Mouse (Mus musculus): ENCODE data around the gene Dok1. TPM values are rescaled to one million over a fixed set of nuclear protein-coding genes. Genes with fewer than 3 reads are reported as not detected.

Gene Dok1
- polyA plus RNA-seq, 1 experiment from 2014 or later, result 2.1 TPM

DNA sequence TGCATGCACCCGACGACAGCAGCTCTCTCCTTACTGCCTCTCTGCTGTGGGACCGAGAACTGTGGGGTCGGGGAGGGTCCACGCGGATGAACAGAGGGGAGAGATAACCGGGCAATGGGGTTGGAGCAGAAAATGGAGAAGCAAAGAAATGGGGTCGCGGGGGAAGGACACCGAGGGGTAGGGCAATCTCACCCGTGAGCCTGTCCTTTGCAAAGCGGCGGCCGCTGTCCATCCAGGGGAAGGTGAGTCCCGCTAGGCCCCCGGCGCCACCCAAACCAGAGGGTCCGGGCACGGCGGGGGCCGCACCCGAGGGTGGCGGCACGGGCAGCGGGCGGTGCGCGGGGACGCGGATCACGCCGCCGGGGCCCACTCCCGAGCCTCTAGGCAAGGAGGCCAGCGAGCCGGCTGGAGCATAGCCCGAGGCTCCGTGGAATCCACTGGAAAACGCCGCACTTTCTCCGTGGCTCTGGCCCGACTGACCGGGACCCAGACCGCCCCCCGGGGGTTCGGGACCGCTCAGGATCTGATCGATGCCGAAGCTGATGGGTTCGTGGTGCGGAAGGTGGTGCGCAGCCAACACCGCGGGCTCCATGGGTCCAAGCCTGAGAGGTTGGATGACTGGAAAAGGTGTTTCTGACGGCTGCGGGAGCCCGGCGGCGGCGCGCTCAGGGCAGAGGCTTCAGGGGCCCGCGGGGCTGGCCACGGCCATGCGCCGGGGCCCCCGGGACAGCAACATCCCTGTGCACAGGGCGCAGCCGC is 36.4 kb upstream of the Dok1 start:
- H3K4me2 ChIP-seq (ENCODE audit: low read length), result no peak overlapping the region
- peaks cover 79% of the 10 kb centered on the region for H3K27me3 ChIP-seq (replicated peaks; ENCODE audit: control insufficient read depth, insufficient read depth, low read length)
- H3K36me3 ChIP-seq (ENCODE audit: control insufficient read depth, insufficient read depth), result no peaks in the 10 kb centered on the region
- peaks cover 18% of the 10 kb centered on the region for H3K4me1 ChIP-seq (replicated peaks; ENCODE audit: control insufficient read depth, insufficient read depth, low read length)
- H3K9ac ChIP-seq (replicated peaks; ENCODE audit: low read depth, low read length), result no peak overlapping the region
- H3K27ac ChIP-seq (ENCODE audit: low read length), result no peak overlapping the region
- no peak overlapping the region for H3K4me3 ChIP-seq (replicated peaks; ENCODE audit: low read length)
- no peaks in the 10 kb centered on the region for H3K9me3 ChIP-seq (ENCODE audit: control insufficient read depth, low read length)
- WGBS, result 1% methylated on average over 67 of the region's 69 CpGs
- peak; percentile 29 for ATAC-seq

DNA sequence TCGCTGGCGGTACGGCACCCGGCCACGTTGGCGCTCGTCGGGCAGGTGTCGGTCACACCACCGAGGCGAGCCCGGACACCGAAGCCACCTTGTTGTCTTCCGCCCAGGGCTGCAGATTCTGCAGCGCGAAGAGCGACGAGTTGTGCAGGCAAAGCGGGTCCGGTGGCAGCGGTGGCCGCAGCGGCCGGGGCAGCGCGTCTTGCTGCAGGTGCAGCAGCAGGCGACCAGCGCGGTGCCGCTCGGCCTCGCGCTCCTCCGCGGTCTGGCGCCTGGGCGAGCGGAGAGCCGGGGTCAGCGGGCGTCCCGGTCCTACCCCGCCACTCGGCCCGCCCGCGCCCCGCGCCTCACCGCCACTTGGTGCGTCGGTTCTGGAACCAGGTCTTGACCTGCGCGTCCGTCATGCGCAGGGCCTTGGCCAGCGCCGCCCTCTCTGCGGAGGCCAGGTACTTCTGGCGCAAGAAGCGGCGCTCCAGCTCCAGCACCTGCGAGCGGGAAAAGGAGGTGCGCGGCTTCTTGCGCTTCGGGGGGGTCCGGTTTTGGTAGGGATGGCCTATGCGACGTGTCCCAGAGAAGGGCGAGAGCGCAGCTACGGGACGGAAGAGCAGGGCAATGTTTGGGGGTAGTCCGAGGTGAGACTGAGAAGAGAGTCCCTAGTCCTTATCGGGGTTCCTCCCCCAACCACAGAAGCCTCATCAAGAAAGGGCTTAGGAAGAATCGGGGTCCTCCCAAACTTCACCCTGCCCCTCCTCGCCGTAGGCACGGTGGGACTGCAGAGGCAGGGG is 35.6 kb upstream of the Dok1 start:
- Histone ChIP-seq H3K9me3 (ENCODE audit: control insufficient read depth, low read length) (no peaks in the 10 kb centered on the region), H3K4me1 (replicated peaks; ENCODE audit: control insufficient read depth, insufficient read depth, low read length) (peaks cover 18% of the 10 kb centered on the region), H3K27ac (ENCODE audit: low read length) (no peak overlapping the region), H3K9ac (replicated peaks; ENCODE audit: low read depth, low read length) (no peak overlapping the region), H3K4me2 (ENCODE audit: low read length) (no peak overlapping the region), H3K4me3 (replicated peaks; ENCODE audit: low read length) (no peak overlapping the region), H3K27me3 (replicated peaks; ENCODE audit: control insufficient read depth, insufficient read depth, low read length) (peaks cover 80% of the 10 kb centered on the region), H3K36me3 (ENCODE audit: control insufficient read depth, insufficient read depth) (no peaks in the 10 kb centered on the region)
- no peak for ATAC-seq
- whole genome bisulfite sequencing, result under 1% methylated on average over 74 of the region's 81 CpGs

DNA sequence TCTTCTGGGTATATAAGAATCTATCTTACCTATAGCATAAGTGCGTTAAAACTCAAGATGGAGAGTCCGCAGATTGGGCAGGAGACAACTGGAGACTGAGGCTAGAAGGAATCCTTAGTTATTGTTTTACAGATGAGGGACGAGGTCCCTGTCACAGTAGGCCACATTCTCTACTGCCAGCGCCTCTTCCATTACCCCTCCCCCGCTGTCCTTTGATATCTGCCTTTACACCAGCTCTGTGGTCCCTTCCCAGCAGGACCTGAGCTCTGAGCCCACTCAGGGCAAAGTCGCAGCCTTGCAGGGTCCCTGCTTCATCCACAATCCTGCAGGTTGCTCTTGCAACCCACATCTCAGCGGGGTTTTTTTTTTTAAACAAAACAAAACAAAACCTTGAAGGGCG is 35.0 kb upstream of the Dok1 start:
- Histone ChIP-seq H3K4me3 (replicated peaks; ENCODE audit: low read length) (no peak overlapping the region), H3K4me2 (ENCODE audit: low read length) (no peak overlapping the region), H3K4me1 (replicated peaks; ENCODE audit: control insufficient read depth, insufficient read depth, low read length) (peaks cover 18% of the 10 kb centered on the region), H3K27me3 (replicated peaks; ENCODE audit: control insufficient read depth, insufficient read depth, low read length) (peaks cover 81% of the 10 kb centered on the region), H3K9ac (replicated peaks; ENCODE audit: low read depth, low read length) (no peak overlapping the region), H3K27ac (ENCODE audit: low read length) (no peak overlapping the region), H3K36me3 (ENCODE audit: control insufficient read depth, insufficient read depth) (no peaks in the 10 kb centered on the region), H3K9me3 (ENCODE audit: control insufficient read depth, low read length) (no peaks in the 10 kb centered on the region)
- ATAC-seq, result no peak
- WGBS, result 1% methylated on average over 8 of the region's 8 CpGs

DNA sequence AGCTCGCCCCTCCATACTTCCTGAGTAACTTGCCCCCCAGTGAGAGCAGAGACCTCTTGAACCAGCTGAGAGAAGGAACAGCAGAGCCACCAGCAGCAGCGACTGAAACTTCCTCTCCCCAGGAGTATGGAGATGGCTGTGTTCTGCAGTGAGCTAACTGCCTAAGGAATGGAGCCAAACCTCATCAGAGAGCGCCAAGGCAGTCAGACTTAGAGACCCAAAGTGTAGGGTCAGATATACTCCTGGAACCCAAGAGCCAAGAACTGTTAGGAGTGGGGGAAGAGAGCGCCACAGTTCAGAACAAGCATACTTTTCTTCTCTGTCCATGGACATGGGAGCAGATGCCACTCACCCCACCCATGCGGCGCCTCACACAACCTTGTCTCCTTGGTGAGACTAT is 33.2 kb upstream of the Dok1 start:
- Histone ChIP-seq H3K4me3 (replicated peaks; ENCODE audit: low read length) (no peak overlapping the region), H3K4me2 (ENCODE audit: low read length) (no peak overlapping the region), H3K9ac (replicated peaks; ENCODE audit: low read depth, low read length) (no peak overlapping the region), H3K36me3 (ENCODE audit: control insufficient read depth, insufficient read depth) (no peaks in the 10 kb centered on the region), H3K9me3 (ENCODE audit: control insufficient read depth, low read length) (no peaks in the 10 kb centered on the region), H3K27ac (ENCODE audit: low read length) (no peak overlapping the region), H3K27me3 (replicated peaks; ENCODE audit: control insufficient read depth, insufficient read depth, low read length) (peaks cover 82% of the 10 kb centered on the region), H3K4me1 (replicated peaks; ENCODE audit: control insufficient read depth, insufficient read depth, low read length) (peaks cover 18% of the 10 kb centered on the region)
- 24% methylated on average over 6 of the region's 6 CpGs for WGBS
- ATAC-seq, result no peak

DNA sequence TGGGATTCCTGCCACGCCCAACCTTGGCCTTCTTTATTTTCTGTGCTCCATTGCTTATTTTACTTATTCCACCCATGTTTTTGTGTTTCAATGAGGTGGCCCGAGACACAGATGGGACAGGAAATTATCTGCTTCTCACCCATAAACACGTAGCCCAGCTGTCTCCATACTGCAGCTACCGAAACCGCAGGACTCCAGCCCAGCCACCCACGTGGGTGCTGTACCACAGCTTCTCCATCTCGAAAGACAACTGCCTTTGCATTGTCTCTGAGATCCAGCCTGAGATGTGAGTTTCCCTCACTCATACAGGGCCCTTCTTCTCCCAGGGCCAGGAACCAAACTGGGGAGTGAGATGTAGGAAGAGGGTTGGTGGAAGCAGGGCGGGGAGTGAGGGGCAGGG is 32.7 kb upstream of the Dok1 start:
- Histone ChIP-seq H3K9ac (replicated peaks; ENCODE audit: low read depth, low read length) (no peak overlapping the region), H3K27me3 (replicated peaks; ENCODE audit: control insufficient read depth, insufficient read depth, low read length) (peaks cover 79% of the 10 kb centered on the region), H3K9me3 (ENCODE audit: control insufficient read depth, low read length) (no peaks in the 10 kb centered on the region), H3K4me1 (replicated peaks; ENCODE audit: control insufficient read depth, insufficient read depth, low read length) (peaks cover 14% of the 10 kb centered on the region), H3K4me3 (replicated peaks; ENCODE audit: low read length) (no peak overlapping the region), H3K27ac (ENCODE audit: low read length) (no peak overlapping the region), H3K4me2 (ENCODE audit: low read length) (no peak overlapping the region), H3K36me3 (ENCODE audit: control insufficient read depth, insufficient read depth) (no peaks in the 10 kb centered on the region)
- 29% methylated on average over 8 of the region's 8 CpGs for WGBS
- ATAC-seq, result no peak

DNA sequence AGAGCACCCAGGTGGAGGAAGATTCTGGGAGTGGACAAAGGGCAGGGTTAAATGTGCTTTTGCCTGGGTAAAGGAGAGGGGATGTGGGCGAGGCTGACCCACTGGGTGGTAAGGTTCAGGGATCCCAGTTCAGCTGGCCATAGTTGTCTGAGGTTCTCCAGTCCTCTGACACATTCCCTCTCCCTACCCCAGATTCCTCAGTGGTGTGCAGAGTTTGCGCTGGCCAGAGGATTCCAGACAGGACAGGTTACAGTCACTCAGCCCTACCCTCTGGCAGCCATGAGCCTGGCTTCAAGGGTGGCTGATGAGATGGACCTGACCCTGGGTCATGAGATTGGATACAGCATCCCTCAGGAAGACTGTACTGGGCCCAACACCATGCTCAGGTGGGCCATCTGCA is 25.5 kb upstream of the Dok1 start:
- 73% methylated on average over 2 of the region's 2 CpGs for WGBS
- Histone ChIP-seq H3K9me3 (ENCODE audit: control insufficient read depth, low read length) (no peaks in the 10 kb centered on the region), H3K27me3 (replicated peaks; ENCODE audit: control insufficient read depth, insufficient read depth, low read length) (peaks cover 27% of the 10 kb centered on the region), H3K4me1 (replicated peaks; ENCODE audit: control insufficient read depth, insufficient read depth, low read length) (peaks cover 10% of the 10 kb centered on the region), H3K9ac (replicated peaks; ENCODE audit: low read depth, low read length) (no peak overlapping the region), H3K4me3 (replicated peaks; ENCODE audit: low read length) (no peak overlapping the region), H3K4me2 (ENCODE audit: low read length) (no peak overlapping the region), H3K36me3 (ENCODE audit: control insufficient read depth, insufficient read depth) (no peaks in the 10 kb centered on the region), H3K27ac (ENCODE audit: low read length) (no peak overlapping the region)
- no peak for ATAC-seq

DNA sequence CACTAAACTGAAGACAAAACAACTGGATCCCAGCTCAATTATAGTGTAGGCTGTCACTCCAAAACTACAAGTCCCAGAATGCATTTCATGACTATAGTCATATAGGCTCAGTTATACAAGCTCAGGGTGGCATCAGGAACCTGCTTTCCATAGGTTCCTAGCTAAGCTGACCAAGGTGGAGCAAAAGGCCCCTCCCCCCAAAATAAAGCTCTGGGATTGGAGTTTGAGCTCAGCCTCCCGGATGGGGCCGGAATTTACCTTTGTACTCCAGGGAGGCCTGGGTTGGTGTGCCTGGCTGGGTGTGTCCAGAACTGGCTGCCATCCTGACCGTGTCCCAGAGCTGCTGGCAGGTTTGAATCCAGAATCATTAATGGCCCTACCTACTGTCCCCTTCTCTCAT is 24.5 kb upstream of the Dok1 start, which contains the start of gene Dqx1:
TSS of gene Dqx1 (plus strand) at position 55 of the 400 bp plus-strand sequence.
- Histone ChIP-seq H3K9me3 (ENCODE audit: control insufficient read depth, low read length) (no peaks in the 10 kb centered on the region), H3K27ac (ENCODE audit: low read length) (no peak within 1 kb of the TSS), H3K27me3 (replicated peaks; ENCODE audit: control insufficient read depth, insufficient read depth, low read length) (peaks cover 18% of the 10 kb centered on the region), H3K9ac (replicated peaks; ENCODE audit: low read depth, low read length) (no peak within 1 kb of the TSS), H3K4me1 (replicated peaks; ENCODE audit: control insufficient read depth, insufficient read depth, low read length) (peaks cover 19% of the 10 kb centered on the region), H3K36me3 (ENCODE audit: control insufficient read depth, insufficient read depth) (no peaks in the 10 kb centered on the region), H3K4me3 (replicated peaks; ENCODE audit: low read length) (no peak within 1 kb of the TSS), H3K4me2 (ENCODE audit: low read length) (no peak within 1 kb of the TSS)
- no peak for ATAC-seq
- WGBS, result 58% methylated on average over 3 of the region's 3 CpGs

DNA sequence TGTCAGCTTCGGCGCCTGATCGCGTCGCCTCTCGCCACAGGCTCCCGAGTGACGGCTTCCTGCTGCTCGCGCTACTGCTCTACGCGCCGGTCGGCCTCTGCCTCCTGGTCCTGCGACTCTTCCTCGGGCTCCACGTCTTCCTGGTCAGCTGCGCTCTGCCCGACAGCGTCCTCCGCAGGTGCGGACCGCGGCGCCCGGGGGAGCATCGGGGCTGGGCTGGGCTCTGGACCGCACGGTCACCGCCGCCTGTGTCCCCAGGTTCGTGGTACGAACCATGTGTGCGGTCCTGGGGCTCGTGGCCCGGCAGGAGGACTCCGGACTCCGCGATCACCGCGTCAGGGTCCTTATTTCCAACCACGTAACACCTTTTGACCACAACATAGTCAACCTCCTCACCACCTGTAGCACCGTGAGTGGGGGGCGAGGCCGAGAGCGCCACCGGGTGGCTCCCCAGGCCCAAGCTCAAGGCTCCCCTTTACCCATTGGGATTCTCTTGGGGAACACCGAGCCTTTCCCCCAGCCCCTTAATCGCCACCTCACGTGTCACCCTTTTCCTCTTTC is 21.7 kb upstream of the Dok1 start, which contains the start of gene Htra2:
TSS of gene Htra2 (minus strand) at position 403 of the 561 bp plus-strand sequence.
- peak; percentile 26 for ATAC-seq
- peak within 1 kb of the TSS; percentile 88 for H3K27ac ChIP-seq (ENCODE audit: low read length)
- WGBS, result under 1% methylated on average over 50 of the region's 50 CpGs
- no peaks in the 10 kb centered on the region for H3K9me3 ChIP-seq (ENCODE audit: control insufficient read depth, low read length)
- peak within 1 kb of the TSS; percentile 98 for H3K4me3 ChIP-seq (replicated peaks; ENCODE audit: low read length)
- H3K4me1 ChIP-seq (replicated peaks; ENCODE audit: control insufficient read depth, insufficient read depth, low read length), result peaks cover 24% of the 10 kb centered on the region
- H3K27me3 ChIP-seq (replicated peaks; ENCODE audit: control insufficient read depth, insufficient read depth, low read length), result 0 out of 2 replicates have a peak, but pooled peaks cover under 1% of the 10 kb centered on the region
- peaks cover 6% of the 10 kb centered on the region; the same call in 1 of the 2 replicates for H3K36me3 ChIP-seq (ENCODE audit: control insufficient read depth, insufficient read depth)
- H3K4me2 ChIP-seq (ENCODE audit: low read length), result peak within 1 kb of the TSS; percentile 91
- H3K9ac ChIP-seq (replicated peaks; ENCODE audit: low read depth, low read length), result peak within 1 kb of the TSS; percentile 94

All from forebrain, embryonic 16.5 days (tissue).